Mouse (Mus musculus) kidney, adult 2 months (tissue): Measurements from ENCODE around the gene Cdh4. TPM values are rescaled to one million over a fixed set of nuclear protein-coding genes. Genes with fewer than 3 reads are reported as not detected.

Experiments
- DNase-seq: peaks from one replicate; pipeline ENCODE4 v3.0.0; 2021
- H3K27ac ChIP-seq: fragments of 200-500 bp; 2 replicates; pipeline ENCODE4 v1.5.1; 2012; ENCODE audit warnings: low read depth, low read length, control low read depth, inconsistent platforms; ENCODE audit not compliant: insufficient read depth
- H3K27me3 ChIP-seq: fragments of 200-500 bp; replicated peaks from 2 replicates; pipeline ENCODE4 v1.6.1; 2012; ENCODE audit warnings: mild to moderate bottlenecking, moderate library complexity, low read length, inconsistent platforms; ENCODE audit not compliant: control insufficient read depth, insufficient read depth
- H3K36me3 ChIP-seq: fragments of 200-500 bp; 2 replicates; pipeline ENCODE4 v1.6.1; 2012; ENCODE audit warnings: mild to moderate bottlenecking, moderate library complexity, low read length, inconsistent platforms; ENCODE audit not compliant: control insufficient read depth, insufficient read depth
- H3K4me1 ChIP-seq: fragments of 200-500 bp; 2 replicates; pipeline ENCODE4 v1.6.1; 2011; ENCODE audit warnings: low read length; ENCODE audit not compliant: control insufficient read depth, insufficient read depth
- H3K4me3 ChIP-seq: fragments of 200-500 bp; 2 replicates; pipeline ENCODE4 v1.5.1; 2011; ENCODE audit warnings: mild to moderate bottlenecking, low read depth, low read length, control low read depth; ENCODE audit not compliant: insufficient read depth
- CTCF ChIP-seq: fragments of 200-500 bp; conservative IDR thresholded peaks from 2 replicates; pipeline ENCODE4 v1.5.1; 2011; ENCODE audit warnings: low read depth, mild to moderate bottlenecking, control low read depth, low read length, moderate library complexity, mixed read lengths; ENCODE audit not compliant: insufficient read depth, insufficient read length
- POLR2A ChIP-seq: fragments of 200-500 bp; IDR thresholded peaks from one replicate; pipeline ENCODE4 v1.6.1; 2011; ENCODE audit warnings: low read depth, low read length, control low read depth
- WGBS: fragments of 180-500 bp; shearing (Covaris S2); methylation state at CpG from one replicate; pipeline ENCODE4 v1.1.7; 2018; 5-methylcytosine and 5-hydroxymethylcytosine counted together
- polyA plus RNA-seq: library from polyadenylated mRNA; depleted of rRNA; stranded (reverse); fragments of >200 nt; gene quantifications from 2 replicates; pipeline ENCODE4 v1.2.3, GENCODE M21; 2012

The Cdh4 gene
- polyA plus RNA-seq, 1 experiment: 1.2 TPM

DNA sequence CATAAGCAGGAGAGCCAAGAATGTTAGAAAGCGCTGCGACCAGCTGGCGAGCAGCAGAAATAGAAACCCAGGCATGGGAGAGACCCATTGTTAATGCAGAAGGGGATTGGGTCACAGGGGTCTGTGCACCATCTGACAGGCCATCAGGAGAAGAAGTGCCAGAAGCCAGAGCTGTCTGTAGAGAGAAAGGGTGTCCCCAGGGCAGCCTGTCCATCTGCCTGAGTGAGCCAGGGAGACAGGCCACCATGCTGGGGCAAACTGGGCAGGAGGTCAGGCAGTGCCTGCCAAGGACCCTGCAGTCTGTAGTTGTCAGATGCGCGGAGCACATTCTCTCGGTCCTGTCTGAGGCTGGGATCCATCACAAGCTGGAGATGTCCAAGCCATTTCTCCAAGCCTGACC is 386.7 kb downstream of the Cdh4 start:
- TF ChIP-seq CTCF (no peak), POLR2A (no peak)
- no peaks in the 10 kb centered on the region for H3K36me3 ChIP-seq
- 82% methylated on average over 6 of the region's 6 CpGs for WGBS
- H3K27me3 ChIP-seq: no peaks in the 10 kb centered on the region
- no peak overlapping the region for H3K4me3 ChIP-seq
- H3K4me1 ChIP-seq: no peaks in the 10 kb centered on the region
- DNase-seq: no peak
- no peak overlapping the region for H3K27ac ChIP-seq

DNA sequence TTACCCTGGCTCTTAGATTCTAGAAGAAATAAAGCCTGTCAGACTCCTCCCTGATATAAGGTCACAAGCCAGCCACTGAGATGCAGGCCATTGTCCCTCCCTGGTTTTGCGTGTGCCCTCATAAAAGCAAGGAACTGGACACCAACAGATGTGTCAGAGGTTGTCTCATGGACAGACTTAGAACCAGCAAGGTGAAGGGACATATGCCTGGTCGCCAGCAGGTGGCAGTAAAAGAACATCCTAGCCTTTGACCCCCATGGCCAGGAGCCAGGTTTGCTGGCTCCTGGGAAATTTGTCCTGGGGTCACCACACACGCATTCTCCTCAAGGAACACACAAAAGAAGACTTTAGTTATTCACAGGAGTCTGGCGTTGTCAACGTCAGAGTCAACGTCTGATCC is 387.7 kb downstream of the Cdh4 start:
- no peak overlapping the region for H3K27ac ChIP-seq
- no peaks in the 10 kb centered on the region for H3K27me3 ChIP-seq
- DNase-seq: peak; percentile 37
- no peaks in the 10 kb centered on the region for H3K36me3 ChIP-seq
- no peaks in the 10 kb centered on the region for H3K4me1 ChIP-seq
- TF ChIP-seq CTCF (peak; percentile 55), POLR2A (no peak)
- H3K4me3 ChIP-seq: no peak overlapping the region
- 22% methylated on average over 6 of the region's 6 CpGs for WGBS

DNA sequence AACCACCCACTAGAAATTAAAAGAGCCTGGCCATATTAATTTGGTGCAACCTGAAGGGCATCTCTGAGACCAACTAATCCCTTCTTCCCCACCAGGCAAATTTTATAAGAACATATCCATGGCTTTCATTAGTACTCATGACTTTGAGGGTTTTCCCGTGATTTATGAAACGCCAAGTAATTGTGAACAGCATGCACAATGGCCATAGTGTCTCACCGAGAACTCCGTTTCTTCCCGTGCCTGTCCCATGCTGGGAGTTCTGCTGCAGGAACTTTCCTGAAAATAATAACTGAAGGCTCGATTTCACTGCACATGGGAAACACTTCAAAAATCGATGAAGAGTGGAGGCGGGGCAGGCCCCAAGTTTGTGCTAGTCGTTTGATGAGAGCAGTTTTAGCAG is 392.7 kb downstream of the Cdh4 start:
- Histone ChIP-seq H3K27me3 (no peaks in the 10 kb centered on the region), H3K4me3 (no peak overlapping the region), H3K4me1 (no peaks in the 10 kb centered on the region), H3K27ac (no peak overlapping the region), H3K36me3 (no peaks in the 10 kb centered on the region)
- TF ChIP-seq CTCF (no peak), POLR2A (no peak)
- DNase-seq: no peak
- 67% methylated on average over 9 of the region's 9 CpGs for WGBS

DNA sequence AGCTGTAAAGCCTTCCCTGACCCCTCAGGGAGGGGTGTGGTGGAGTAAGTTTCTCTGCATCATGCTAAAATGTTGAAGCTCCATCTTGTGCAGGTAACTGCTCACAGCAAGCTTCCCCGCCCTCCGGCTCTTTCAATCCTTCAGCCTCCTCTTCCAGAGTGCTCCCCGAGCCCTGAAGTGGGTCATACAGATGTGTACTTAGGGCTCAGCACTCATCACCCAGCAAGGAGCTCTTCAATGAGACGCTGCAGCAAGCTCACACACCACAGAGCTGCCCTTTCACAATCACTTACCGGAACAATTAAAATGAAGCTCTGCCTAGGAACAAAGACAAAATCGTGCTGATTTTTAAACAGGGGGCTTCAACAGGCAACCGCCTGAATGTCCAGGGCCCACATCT is 393.3 kb downstream of the Cdh4 start:
- DNase-seq: no peak
- H3K4me1 ChIP-seq: no peaks in the 10 kb centered on the region
- WGBS: 76% methylated on average over 7 of the region's 7 CpGs
- no peaks in the 10 kb centered on the region for H3K36me3 ChIP-seq
- no peak for TF ChIP-seq CTCF
- no peak for TF ChIP-seq POLR2A
- no peak overlapping the region for H3K4me3 ChIP-seq
- H3K27me3 ChIP-seq: no peaks in the 10 kb centered on the region
- no peak overlapping the region for H3K27ac ChIP-seq

DNA sequence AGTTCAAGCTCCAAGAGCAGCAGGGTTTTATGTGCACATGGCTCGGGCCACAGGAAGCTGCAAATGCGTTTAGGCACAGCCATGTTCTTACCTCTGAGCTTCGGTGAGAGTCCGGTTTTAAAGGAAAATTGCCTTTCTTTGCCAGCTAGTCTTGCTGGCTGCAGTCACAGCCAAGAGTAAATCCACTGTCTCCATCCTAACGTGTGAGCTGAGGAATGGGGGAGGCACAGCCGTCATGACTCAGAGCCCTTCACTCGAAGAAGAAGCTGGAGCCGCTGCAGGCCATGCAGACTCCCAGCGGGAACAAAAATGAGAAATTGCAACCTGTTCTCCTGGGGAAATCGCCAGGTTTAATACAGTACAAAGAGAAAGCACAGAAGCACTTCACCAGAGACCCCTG is 395.0 kb downstream of the Cdh4 start:
- Histone ChIP-seq H3K27ac (no peak overlapping the region), H3K27me3 (no peaks in the 10 kb centered on the region), H3K36me3 (no peaks in the 10 kb centered on the region), H3K4me1 (no peaks in the 10 kb centered on the region), H3K4me3 (no peak overlapping the region)
- TF ChIP-seq CTCF (no peak), POLR2A (no peak)
- 56% methylated on average over 10 of the region's 10 CpGs for WGBS
- no peak for DNase-seq

DNA sequence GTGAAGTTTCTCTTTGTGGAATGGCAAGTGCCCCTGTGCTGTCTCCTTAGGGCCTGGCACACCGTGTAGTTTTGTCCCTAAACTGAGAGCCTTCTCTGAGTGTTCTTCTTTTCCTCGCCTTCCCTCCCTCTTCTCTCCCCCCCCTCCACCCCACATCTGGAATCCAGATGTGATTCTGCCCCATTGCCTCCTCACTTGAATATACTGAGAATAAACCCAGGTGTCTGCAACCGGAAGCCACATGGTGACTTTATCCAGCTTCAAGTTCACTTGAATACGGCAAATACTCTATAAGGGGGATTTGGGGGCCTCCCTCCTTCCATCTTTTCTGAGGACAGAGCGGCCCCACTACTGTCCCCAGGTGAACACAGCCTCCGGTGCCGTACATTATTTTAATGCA is 395.8 kb downstream of the Cdh4 start:
- Histone ChIP-seq H3K27me3 (no peaks in the 10 kb centered on the region), H3K36me3 (no peaks in the 10 kb centered on the region), H3K4me3 (no peak overlapping the region), H3K27ac (no peak overlapping the region), H3K4me1 (no peaks in the 10 kb centered on the region)
- TF ChIP-seq CTCF (no peak), POLR2A (no peak)
- DNase-seq: no peak
- WGBS: 71% methylated on average over 7 of the region's 7 CpGs

DNA sequence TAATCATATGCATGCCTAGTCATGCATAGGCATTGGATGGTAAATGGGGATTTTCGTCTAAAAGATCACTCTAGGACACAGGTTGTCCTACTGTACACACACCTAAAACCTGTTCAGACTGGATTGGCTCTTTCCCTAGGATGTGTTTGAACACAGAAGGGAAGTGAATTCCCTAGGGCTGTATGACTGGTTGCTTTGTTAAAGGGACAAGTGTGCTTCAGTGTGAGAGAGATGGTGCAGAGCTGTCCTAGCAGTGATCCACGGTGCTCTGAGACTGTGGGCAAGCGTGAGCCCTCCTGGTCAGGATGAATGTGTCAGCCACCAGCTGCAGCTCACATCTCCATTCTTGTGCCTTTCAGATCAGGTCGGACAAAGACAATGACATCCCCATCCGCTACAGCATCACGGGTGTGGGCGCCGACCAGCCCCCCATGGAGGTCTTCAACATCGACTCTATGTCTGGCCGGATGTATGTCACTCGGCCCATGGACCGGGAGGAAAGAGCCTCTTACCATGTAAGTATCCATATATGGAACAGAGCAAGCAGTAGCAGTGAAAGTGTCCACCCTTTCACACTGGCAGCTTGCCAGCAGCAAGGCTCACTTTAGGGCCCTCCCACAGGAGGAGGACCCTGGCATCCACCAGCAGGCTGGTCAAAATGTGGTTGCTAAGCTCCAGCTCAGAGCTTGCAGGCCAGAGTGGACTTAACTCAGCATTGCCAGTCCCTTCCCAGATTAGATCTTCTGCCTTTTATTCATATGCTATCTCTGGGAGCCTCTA is 400.6 kb downstream of the Cdh4 start:
- Histone ChIP-seq H3K27ac (no peak overlapping the region), H3K4me1 (no peaks in the 10 kb centered on the region), H3K4me3 (no peak overlapping the region), H3K27me3 (no peaks in the 10 kb centered on the region), H3K36me3 (no peaks in the 10 kb centered on the region)
- DNase-seq: no peak
- WGBS: 67% methylated on average over 12 of the region's 12 CpGs
- TF ChIP-seq CTCF: no peak
- TF ChIP-seq POLR2A: no peak
